Mouse (Mus musculus): ENCODE data around the gene Pla1a. TPM values are rescaled to one million over a fixed set of nuclear protein-coding genes. Genes with fewer than 3 reads are reported as not detected.
A peak's percentile ranks its signal among the peaks of the same experiment; 100 is the strongest.

Gene Pla1a
- polyA plus RNA-seq, 1 experiment, result not detected

DNA sequence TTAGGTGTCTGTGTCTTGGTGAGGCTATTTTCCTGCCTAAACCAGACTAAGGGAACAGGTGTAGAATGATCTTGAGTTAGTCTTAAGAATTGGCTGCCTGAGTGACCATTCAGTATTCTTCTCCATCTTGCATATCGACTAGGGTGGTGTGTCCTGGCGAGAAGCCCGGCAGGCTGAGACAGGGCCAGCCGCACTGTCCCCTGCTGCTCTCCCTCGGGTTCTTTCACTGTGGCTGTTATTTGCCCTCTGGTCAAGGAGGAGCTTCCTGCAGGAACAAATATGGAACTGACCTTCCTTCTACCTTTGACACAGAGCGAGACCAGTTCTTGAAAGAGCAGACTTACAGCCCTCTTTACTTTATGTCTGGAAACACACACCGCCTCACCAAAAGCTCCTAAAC lies 80.9 kb downstream of the Pla1a start:
- TF ChIP-seq POLR2A (IDR thresholded peaks at IDR 0.05; ENCODE audit: borderline replicate concordance, low read depth, low read length) (no peak), CTCF (IDR thresholded peaks at IDR 0.05; ENCODE audit: low read depth, low read length) (no peak)
- H3K4me1 ChIP-seq (ENCODE audit: control insufficient read depth, insufficient read depth, low read length), result peaks cover 3% of the 10 kb centered on the region
- no peak overlapping the region for H3K27ac ChIP-seq (ENCODE audit: insufficient read depth, low read depth, low read length)
- no peak overlapping the region for H3K4me3 ChIP-seq (ENCODE audit: insufficient read depth, low read length)

- TF ChIP-seq CTCF (IDR thresholded peaks at IDR 0.05; ENCODE audit: low read depth, low read length) (no peak), POLR2A (IDR thresholded peaks at IDR 0.05; ENCODE audit: borderline replicate concordance, low read depth, low read length) (no peak)
- no peak overlapping the region for H3K4me3 ChIP-seq (ENCODE audit: insufficient read depth, low read length)
- no peak overlapping the region for H3K27ac ChIP-seq (ENCODE audit: insufficient read depth, low read depth, low read length)
- H3K4me1 ChIP-seq (ENCODE audit: control insufficient read depth, insufficient read depth, low read length), result peaks cover 3% of the 10 kb centered on the region
These were observed 82.0 kb downstream of the Pla1a start for GRCm38 (mm10) chr16:38350939-38351338.

- Histone ChIP-seq H3K4me3 (ENCODE audit: insufficient read depth, low read length) (no peak overlapping the region), H3K4me1 (ENCODE audit: control insufficient read depth, insufficient read depth, low read length) (peaks cover 4% of the 10 kb centered on the region), H3K27ac (ENCODE audit: insufficient read depth, low read depth, low read length) (no peak overlapping the region)
- TF ChIP-seq POLR2A (IDR thresholded peaks at IDR 0.05; ENCODE audit: borderline replicate concordance, low read depth, low read length) (no peak), CTCF (IDR thresholded peaks at IDR 0.05; ENCODE audit: low read depth, low read length) (no peak)
These were observed 82.5 kb downstream of the Pla1a start for GRCm38 (mm10) chr16:38350361-38350855.

DNA sequence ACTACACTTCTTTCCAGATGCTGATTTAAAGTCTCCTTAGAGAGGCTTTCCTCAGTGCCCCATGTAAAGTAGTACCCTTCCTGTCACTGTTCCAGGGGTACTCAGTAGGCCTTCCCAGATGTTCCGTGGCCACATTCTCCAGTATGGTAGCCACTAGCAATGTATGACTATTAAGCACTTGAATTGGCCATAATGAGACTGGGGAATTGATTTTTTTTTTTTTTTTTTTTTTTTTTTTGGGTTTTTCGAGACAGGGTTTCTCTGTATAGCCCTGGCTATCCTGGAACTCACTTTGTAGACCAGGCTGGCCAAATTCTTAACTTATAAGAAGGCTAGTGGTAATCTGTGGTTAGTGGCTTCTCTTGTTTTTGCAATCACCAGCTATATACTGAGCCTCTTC lies 83.1 kb downstream of the Pla1a start:
- Histone ChIP-seq H3K27ac (ENCODE audit: insufficient read depth, low read depth, low read length) (no peak overlapping the region), H3K4me3 (ENCODE audit: insufficient read depth, low read length) (no peak overlapping the region), H3K4me1 (ENCODE audit: control insufficient read depth, insufficient read depth, low read length) (peaks cover 5% of the 10 kb centered on the region)
- TF ChIP-seq POLR2A (IDR thresholded peaks at IDR 0.05; ENCODE audit: borderline replicate concordance, low read depth, low read length) (no peak), CTCF (IDR thresholded peaks at IDR 0.05; ENCODE audit: low read depth, low read length) (no peak)

GRCm38 (mm10) chr16:38348217-38348761 lies 84.7 kb downstream of the Pla1a start:
- no peak for TF ChIP-seq CTCF (IDR thresholded peaks at IDR 0.05; ENCODE audit: low read depth, low read length)
- TF ChIP-seq POLR2A (IDR thresholded peaks at IDR 0.05; ENCODE audit: borderline replicate concordance, low read depth, low read length), result no peak
- no peak overlapping the region; the same call in 1 of the 2 replicates for H3K27ac ChIP-seq (ENCODE audit: insufficient read depth, low read depth, low read length)
- H3K4me3 ChIP-seq (ENCODE audit: insufficient read depth, low read length), result peak overlapping the region; percentile 45
- peaks cover 5% of the 10 kb centered on the region for H3K4me1 ChIP-seq (ENCODE audit: control insufficient read depth, insufficient read depth, low read length)

- Histone ChIP-seq H3K27ac (ENCODE audit: insufficient read depth, low read depth, low read length) (peak overlapping the region; percentile 15; the same call in 1 of the 2 replicates), H3K4me3 (ENCODE audit: insufficient read depth, low read length) (peak overlapping the region; percentile 70), H3K4me1 (ENCODE audit: control insufficient read depth, insufficient read depth, low read length) (peaks cover 5% of the 10 kb centered on the region)
- TF ChIP-seq CTCF (IDR thresholded peaks at IDR 0.05; ENCODE audit: low read depth, low read length) (no peak), POLR2A (IDR thresholded peaks at IDR 0.05; ENCODE audit: borderline replicate concordance, low read depth, low read length) (no peak)
These were observed 85.4 kb downstream of the Pla1a start for GRCm38 (mm10) chr16:38347588-38347987.

DNA sequence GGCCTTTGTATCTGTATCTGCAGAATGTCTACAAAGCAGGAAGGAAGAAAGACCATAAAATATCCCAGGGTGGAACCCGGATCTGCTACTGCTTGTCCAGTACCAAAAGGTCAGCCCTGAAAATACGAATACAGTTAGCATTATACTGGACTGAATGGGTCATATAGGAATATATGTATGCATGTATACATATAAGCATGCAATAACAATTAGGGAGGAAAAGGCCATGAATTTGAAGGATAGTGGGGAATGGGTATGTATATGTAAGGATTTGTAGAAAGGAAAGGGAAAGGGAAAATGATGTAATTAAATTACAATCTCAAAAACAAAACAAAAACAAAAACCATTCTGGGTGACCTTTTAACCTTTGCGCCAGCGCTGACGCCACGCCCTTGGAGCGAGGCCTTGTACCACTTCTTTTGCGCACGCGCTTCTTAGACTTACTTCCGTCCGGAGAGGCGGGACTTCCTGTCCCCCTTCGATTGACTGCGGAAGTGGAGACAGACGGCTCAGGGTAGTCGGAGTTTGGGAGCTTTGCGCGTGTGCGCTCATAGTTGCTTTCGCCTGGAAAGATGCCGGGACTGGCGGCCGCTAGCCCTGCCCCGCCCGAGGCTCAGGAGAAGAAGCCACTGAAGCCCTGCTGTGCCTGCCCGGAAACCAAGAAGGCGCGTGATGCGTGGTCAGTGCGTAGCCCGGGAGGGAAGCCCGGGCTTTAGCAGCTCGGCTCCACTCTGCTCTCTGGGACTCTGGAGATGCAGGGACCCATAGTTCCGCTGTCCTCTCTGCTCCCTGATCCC lies 86.2 kb downstream of the Pla1a start, which contains the start of the genes Cox17 and Gm21987:
Cox17 (plus strand) TSS at position 463 of the 797 bp plus-strand sequence.
Gm21987 (plus strand) TSS at position 512 of the 797 bp plus-strand sequence.
- Histone ChIP-seq H3K4me1 (ENCODE audit: control insufficient read depth, insufficient read depth, low read length) (peaks cover 7% of the 10 kb centered on the region), H3K27ac (ENCODE audit: insufficient read depth, low read depth, low read length) (peak within 1 kb of the TSS; percentile 82), H3K4me3 (ENCODE audit: insufficient read depth, low read length) (peak within 1 kb of the TSS; percentile 70)
- TF ChIP-seq CTCF (IDR thresholded peaks at IDR 0.05; ENCODE audit: low read depth, low read length), result no peak
- TF ChIP-seq POLR2A (IDR thresholded peaks at IDR 0.05; ENCODE audit: borderline replicate concordance, low read depth, low read length), result no peak

Other genes with a start within 250 kb of the Pla1a start
- gene Nr1i2, start 138.3 kb downstream of the Pla1a start, polyA plus RNA-seq (2012; ENCODE audit: insufficient read depth, insufficient read length, missing spikeins), result not detected in 2 replicates
- gene Maats1, start 91.0 kb downstream of the Pla1a start, polyA plus RNA-seq (2012; ENCODE audit: insufficient read depth, insufficient read length, missing spikeins), result not detected in 2 replicates
- 115 and 119 TPM in 2 replicates for gene Cox17, start 86.2 kb downstream of the Pla1a start, polyA plus RNA-seq (2012; ENCODE audit: insufficient read depth, insufficient read length, missing spikeins)
- gene Gm21987, start 86.1 kb downstream of the Pla1a start, polyA plus RNA-seq (2012; ENCODE audit: insufficient read depth, insufficient read length, missing spikeins), result not detected in 2 replicates
- gene Popdc2, start 70.9 kb downstream of the Pla1a start, polyA plus RNA-seq (2012; ENCODE audit: insufficient read depth, insufficient read length, missing spikeins), result not detected in 2 replicates
- 32.8 and 38.1 TPM in 2 replicates for gene Adprh, start 19.6 kb upstream of the Pla1a start, polyA plus RNA-seq (2012; ENCODE audit: insufficient read depth, insufficient read length, missing spikeins)
- 7.7 and 8.9 TPM in 2 replicates for gene Cd80, start 22.4 kb upstream of the Pla1a start, polyA plus RNA-seq (2012; ENCODE audit: insufficient read depth, insufficient read length, missing spikeins)
- 11.9 and 13.1 TPM in 2 replicates for gene Timmdc1, start 89.5 kb upstream of the Pla1a start, polyA plus RNA-seq (2012; ENCODE audit: insufficient read depth, insufficient read length, missing spikeins)
- gene Poglut1, start 117.1 kb upstream of the Pla1a start, polyA plus RNA-seq (2012; ENCODE audit: insufficient read depth, insufficient read length, missing spikeins), result 26.0 and 28.2 TPM in 2 replicates
- 25.9 and 30.2 TPM in 2 replicates for gene Tmem39a, start 125.6 kb upstream of the Pla1a start, polyA plus RNA-seq (2012; ENCODE audit: insufficient read depth, insufficient read length, missing spikeins)

Data from bone marrow macrophage, adult 2 months (primary cell).